Mouse (Mus musculus): ENCODE data around the gene Tpmt. TPM values are rescaled to one million over a fixed set of nuclear protein-coding genes. Genes with fewer than 3 reads are reported as not detected.
A peak's percentile ranks its signal among the peaks of the same experiment; 100 is the strongest.

Tpmt gene
- polyA plus RNA-seq, 1 experiment from 2014 or later: 21.1 TPM

DNA sequence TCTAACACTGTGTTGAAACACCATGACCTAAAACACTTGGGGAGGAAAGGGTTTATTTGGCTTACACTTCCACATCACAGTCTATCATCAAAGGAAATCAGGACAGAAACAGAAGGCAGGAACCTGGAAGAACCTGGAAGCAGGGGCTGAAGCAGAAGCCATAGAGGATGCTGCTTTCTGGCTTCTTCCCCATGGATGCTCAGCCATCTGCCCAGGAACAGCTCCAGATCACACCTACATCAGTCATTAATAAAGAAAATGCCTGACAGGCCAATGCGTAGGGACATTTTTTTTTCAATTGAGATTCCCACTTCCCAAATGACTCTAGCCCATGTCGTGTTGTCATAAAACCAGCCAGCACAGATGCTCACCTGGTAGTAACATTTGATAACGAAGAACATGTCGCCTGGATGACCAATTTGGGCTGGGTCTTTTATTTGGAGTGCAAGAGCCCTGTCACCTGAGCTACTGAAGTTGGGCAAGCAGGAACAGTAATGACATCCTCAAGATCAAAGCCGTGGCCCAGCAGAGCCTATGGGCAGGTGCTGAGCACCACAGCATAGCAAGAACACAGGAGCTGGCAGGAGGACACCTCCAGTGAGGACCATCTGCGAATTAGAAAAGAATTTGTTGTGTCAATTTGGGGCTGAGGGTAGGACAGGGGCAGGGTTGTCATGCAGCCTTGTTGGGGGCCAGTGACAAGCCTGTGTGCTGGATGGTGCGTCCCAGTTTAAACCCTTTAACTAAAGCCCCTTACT is 51.8 kb downstream of the Tpmt start:
- no peaks in the 10 kb centered on the region for H3K27me3 ChIP-seq (ENCODE audit: insufficient read depth, poor library complexity, severe bottlenecking)
- H3K4me3 ChIP-seq: no peak overlapping the region
- no peak for DNase-seq (ENCODE audit: low spot score)
- H3K36me3 ChIP-seq: no peaks in the 10 kb centered on the region
- peaks cover 10% of the 10 kb centered on the region; the same call in 1 of the 2 replicates for H3K4me1 ChIP-seq
- WGBS: 76% methylated on average over 7 of the region's 7 CpGs
- H3K27ac ChIP-seq: no peak overlapping the region
- no peaks in the 10 kb centered on the region for H3K9me3 ChIP-seq

DNA sequence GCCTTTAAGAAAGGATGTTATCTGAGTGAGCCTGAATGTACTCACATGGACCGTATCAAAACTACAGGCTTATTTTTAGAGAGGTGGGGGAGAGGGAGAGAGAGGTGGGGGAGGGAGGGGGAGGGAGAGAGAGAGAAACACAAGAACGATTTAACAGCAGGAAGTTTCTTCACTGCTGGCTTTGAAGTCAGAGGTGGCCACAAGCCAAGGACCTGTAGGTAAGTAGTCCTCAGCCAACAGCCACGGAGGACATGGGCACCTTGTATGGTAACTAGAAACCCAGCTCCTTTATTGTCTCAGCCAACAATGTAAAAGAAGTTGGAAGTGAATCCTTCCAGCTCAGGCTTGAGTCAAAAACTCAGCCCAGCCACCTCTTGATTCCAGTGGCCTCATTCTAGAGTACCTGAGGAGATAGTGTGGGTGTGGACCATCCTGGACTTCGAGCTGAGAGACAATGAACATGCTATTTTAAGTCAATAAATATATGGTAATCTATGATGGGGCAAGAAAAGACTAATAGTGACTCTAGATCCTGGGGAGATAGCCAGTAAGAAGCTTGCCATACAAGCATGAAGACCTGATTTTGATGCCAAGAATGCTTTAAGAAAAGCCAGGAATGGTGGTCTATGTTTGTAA is 54.0 kb downstream of the Tpmt start:
- peaks cover 20% of the 10 kb centered on the region for H3K4me1 ChIP-seq
- no peak for DNase-seq (ENCODE audit: low spot score)
- WGBS: 36% methylated on average over 4 of the region's 4 CpGs
- H3K27ac ChIP-seq: no peak overlapping the region
- H3K4me3 ChIP-seq: no peak overlapping the region
- H3K9me3 ChIP-seq: no peaks in the 10 kb centered on the region
- no peaks in the 10 kb centered on the region for H3K27me3 ChIP-seq (ENCODE audit: insufficient read depth, poor library complexity, severe bottlenecking)
- no peaks in the 10 kb centered on the region for H3K36me3 ChIP-seq

DNA sequence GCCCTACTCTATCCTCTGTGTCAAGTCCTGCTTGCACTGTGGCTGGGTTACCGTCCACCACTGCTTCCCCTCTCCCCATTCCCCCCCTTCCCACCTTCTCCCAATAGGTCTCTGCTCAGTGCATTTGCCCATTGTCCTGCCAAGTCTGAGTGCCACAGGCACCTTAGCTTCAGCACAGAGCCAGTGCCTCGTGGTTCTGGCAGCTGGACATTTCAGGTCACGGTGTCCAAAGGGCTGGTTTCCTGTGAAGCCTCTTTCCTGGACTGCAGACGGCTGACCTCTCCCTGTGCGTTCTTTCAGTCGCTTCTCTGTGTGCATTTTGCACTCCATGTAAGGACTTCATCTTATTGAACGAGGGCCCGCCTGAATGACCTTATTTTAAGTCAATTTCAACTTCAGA is 56.6 kb downstream of the Tpmt start:
- Histone ChIP-seq H3K27ac (peak overlapping the region; percentile 39; the same call in 1 of the 2 replicates), H3K4me1 (peaks cover 20% of the 10 kb centered on the region), H3K4me3 (no peak overlapping the region), H3K27me3 (ENCODE audit: insufficient read depth, poor library complexity, severe bottlenecking) (no peaks in the 10 kb centered on the region), H3K36me3 (no peaks in the 10 kb centered on the region), H3K9me3 (no peaks in the 10 kb centered on the region)
- WGBS: 73% methylated on average over 8 of the region's 8 CpGs
- no peak for DNase-seq (ENCODE audit: low spot score)

DNA sequence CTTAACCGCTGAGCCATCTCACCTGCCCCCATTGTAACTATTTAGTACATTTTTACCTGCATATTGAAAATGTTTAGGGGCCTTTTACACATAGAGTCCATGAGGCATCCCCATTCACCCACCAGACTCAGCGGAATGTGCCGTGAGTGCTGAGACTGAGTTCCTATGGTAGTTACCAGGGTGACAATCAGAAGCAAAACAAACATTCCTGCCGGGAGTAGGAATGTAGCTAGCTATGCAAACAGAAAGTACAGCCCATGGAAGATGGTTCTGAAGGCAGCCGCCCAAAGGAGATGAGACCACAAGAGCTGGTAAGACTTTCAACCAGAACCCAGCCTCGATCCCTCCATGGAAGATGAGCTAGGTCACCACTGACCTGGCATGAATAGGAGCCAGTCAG is 58.3 kb downstream of the Tpmt start:
- WGBS: 40% methylated on average over 6 of the region's 6 CpGs
- DNase-seq (ENCODE audit: low spot score): peak; percentile 83
- 0 out of 2 replicates have a peak overlapping the region, but pooled peaks have one; percentile 22 for H3K4me3 ChIP-seq
- peaks cover 20% of the 10 kb centered on the region for H3K4me1 ChIP-seq
- peak overlapping the region; percentile 13; the same call in 1 of the 2 replicates for H3K27ac ChIP-seq
- H3K27me3 ChIP-seq (ENCODE audit: insufficient read depth, poor library complexity, severe bottlenecking): no peaks in the 10 kb centered on the region
- no peaks in the 10 kb centered on the region for H3K9me3 ChIP-seq
- no peaks in the 10 kb centered on the region for H3K36me3 ChIP-seq

DNA sequence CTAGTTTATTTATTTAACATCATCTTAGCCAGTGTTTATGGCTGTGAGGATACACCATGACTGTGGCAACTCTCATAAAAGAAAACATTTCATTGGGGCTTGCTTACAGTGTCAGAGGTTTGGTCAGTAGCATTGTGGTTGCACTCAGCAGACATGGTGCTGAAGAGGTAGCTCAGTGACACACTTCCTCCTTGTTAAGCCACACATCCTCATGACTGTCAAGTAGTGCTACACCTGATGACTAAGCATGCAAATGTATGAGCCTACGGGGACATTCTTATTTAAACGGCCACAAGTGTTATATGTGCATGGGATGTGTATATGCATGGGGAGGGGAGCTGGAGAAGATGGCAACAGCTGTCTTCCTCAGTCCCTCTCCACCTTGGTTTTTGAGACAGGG is 60.7 kb downstream of the Tpmt start:
- WGBS: 92% methylated on average over 2 of the region's 2 CpGs
- no peak for DNase-seq (ENCODE audit: low spot score)

DNA sequence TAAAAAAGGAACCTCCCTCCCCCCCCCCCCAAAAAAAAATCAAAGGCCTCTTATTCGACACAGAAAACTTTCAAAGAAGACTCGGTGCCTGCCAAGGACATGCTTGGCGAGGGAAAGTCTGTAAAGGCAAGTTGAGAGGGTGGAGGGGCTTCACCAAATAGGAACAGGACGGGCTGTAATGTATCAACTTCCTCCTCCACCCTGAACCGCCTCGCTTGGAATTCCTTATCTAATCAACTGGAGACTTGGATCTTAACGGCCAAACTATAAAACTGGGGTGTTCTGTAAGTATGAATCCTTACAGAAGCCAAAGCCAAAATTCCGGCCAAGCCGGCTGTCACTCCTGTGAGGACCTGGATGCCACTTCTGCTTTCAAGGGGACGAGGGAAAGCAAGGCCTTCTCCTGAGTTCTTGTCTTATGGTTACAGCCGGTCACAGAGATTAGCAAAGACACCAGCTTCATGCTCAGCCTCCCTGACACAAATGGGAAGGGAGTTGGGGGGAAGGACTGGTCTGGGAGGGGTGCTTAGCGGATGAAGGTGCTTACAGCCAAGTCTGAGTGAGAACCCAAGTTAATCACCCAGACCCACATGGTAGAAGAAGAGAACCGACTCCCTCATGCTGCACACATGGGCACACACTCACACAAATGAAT is 64.6 kb downstream of the Tpmt start:
- Histone ChIP-seq H3K9me3 (no peaks in the 10 kb centered on the region), H3K4me3 (no peak overlapping the region; the same call in 1 of the 2 replicates), H3K4me1 (peaks cover 25% of the 10 kb centered on the region), H3K27me3 (ENCODE audit: insufficient read depth, poor library complexity, severe bottlenecking) (no peaks in the 10 kb centered on the region), H3K27ac (peak overlapping the region; percentile 65), H3K36me3 (no peaks in the 10 kb centered on the region)
- WGBS: 32% methylated on average over 13 of the region's 13 CpGs
- no peak for DNase-seq (ENCODE audit: low spot score)

More for the DNA sequence above, 60.7 kb downstream of the Tpmt start:
- no peak overlapping the region for H3K4me3 ChIP-seq
- H3K36me3 ChIP-seq: no peaks in the 10 kb centered on the region
- H3K9me3 ChIP-seq: no peaks in the 10 kb centered on the region
- no peak overlapping the region for H3K27ac ChIP-seq
- H3K4me1 ChIP-seq: peaks cover 27% of the 10 kb centered on the region
- no peaks in the 10 kb centered on the region for H3K27me3 ChIP-seq (ENCODE audit: insufficient read depth, poor library complexity, severe bottlenecking)

DNA sequence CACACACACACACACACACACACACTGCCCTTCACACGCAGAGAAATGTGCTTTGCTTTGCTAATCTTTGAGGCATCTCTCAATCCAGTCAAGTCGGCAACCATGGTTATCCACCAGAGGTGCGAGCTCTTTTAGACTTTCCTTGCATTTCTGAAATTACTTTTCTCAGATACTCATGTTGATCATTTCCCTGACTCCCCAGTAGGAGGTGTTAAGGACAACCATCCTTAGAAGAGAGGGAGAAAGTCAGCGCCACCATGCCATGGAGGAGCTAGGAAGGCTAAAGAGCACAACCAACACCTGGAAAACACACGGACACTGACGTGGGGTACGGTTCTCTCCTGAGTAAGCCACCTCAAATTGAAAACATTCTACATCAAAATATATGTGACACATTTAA is 68.0 kb downstream of the Tpmt start:
- 80% methylated on average over 7 of the region's 7 CpGs for WGBS
- H3K4me3 ChIP-seq: no peak overlapping the region
- H3K27ac ChIP-seq: no peak overlapping the region
- no peaks in the 10 kb centered on the region for H3K9me3 ChIP-seq
- H3K27me3 ChIP-seq (ENCODE audit: insufficient read depth, poor library complexity, severe bottlenecking): no peaks in the 10 kb centered on the region
- peaks cover 27% of the 10 kb centered on the region for H3K4me1 ChIP-seq
- DNase-seq (ENCODE audit: low spot score): no peak
- H3K36me3 ChIP-seq: no peaks in the 10 kb centered on the region

DNA sequence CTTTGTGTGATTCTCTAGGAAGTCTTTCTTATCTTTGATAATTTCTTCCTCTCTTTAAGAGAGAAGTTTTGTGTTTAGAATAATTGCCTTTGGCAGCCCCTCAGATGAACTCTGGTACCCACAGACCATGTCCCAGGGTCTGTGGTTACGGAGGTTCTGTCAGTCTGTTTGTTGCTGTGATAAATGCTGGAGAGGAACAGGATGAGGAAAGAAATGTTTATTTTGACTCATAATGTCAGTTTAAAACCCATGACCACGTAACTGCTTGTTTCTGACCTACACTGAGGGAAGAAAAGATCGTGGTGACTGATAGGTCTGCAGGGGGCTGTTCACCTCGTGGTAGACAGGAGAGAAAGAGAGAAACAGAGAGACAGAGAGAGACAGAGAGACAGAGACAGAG is 68.6 kb downstream of the Tpmt start:
- H3K27me3 ChIP-seq (ENCODE audit: insufficient read depth, poor library complexity, severe bottlenecking): no peaks in the 10 kb centered on the region
- 57% methylated on average over 4 of the region's 4 CpGs for WGBS
- no peak overlapping the region for H3K4me3 ChIP-seq
- H3K4me1 ChIP-seq: peaks cover 27% of the 10 kb centered on the region
- H3K36me3 ChIP-seq: no peaks in the 10 kb centered on the region
- 0 out of 2 replicates have a peak overlapping the region, but pooled peaks have one; percentile 53 for H3K27ac ChIP-seq
- no peaks in the 10 kb centered on the region for H3K9me3 ChIP-seq
- DNase-seq (ENCODE audit: low spot score): no peak

DNA sequence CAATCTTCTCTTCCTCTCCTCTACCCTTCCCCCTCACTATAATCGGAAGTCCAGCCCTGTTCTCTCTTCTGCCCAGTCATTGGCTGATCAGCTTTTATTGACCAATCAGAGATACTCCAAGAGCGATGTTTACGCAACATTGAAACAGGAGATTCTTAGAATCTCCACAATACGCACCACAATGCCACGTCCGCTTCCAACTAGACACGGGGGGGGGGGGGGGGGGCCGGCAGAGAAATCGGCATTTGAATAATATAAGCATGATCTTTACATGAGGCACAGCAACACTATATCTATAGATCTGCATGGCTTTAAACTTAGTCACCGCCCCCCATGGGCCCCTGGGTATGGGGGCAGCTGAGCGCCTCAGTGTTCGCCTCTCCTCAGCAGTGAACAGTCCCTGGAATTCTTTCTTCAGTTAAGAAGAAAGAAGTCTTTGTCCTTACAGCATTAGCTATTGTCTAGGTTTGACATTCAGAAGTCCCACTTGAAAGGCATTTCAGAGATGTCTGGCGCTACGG is 69.4 kb downstream of the Tpmt start:
- peaks cover 21% of the 10 kb centered on the region for H3K4me1 ChIP-seq
- peak overlapping the region; percentile 9; the same call in 1 of the 2 replicates for H3K4me3 ChIP-seq
- no peaks in the 10 kb centered on the region for H3K36me3 ChIP-seq
- H3K27me3 ChIP-seq (ENCODE audit: insufficient read depth, poor library complexity, severe bottlenecking): no peaks in the 10 kb centered on the region
- no peak for DNase-seq (ENCODE audit: low spot score)
- 67% methylated on average over 14 of the region's 14 CpGs for WGBS
- H3K9me3 ChIP-seq: no peaks in the 10 kb centered on the region
- H3K27ac ChIP-seq: peak overlapping the region; percentile 53; the same call in 1 of the 2 replicates

Other genes starting within 250 kb of the Tpmt start
- gene Kif13a, start 114.9 kb downstream of the Tpmt start, polyA plus RNA-seq (2016; fragmentation: Nextera tagmentation; extraction: Ambion mirVana): 29.1 and 46.4 TPM in 2 replicates
- 2.9 and 4.3 TPM in 2 replicates for gene Nhlrc1, start 29.9 kb downstream of the Tpmt start, polyA plus RNA-seq (2016; fragmentation: Nextera tagmentation; extraction: Ambion mirVana)
- 7.9 and 9.2 TPM in 2 replicates for gene Kdm1b, start 1.2 kb downstream of the Tpmt start, polyA plus RNA-seq (2016; fragmentation: Nextera tagmentation; extraction: Ambion mirVana)
- 167 and 249 TPM in 2 replicates for gene Dek, start 61.5 kb upstream of the Tpmt start, polyA plus RNA-seq (2016; fragmentation: Nextera tagmentation; extraction: Ambion mirVana)
- gene Rnf144b, start 77.9 kb upstream of the Tpmt start, polyA plus RNA-seq (2016; fragmentation: Nextera tagmentation; extraction: Ambion mirVana): 0.98 and 1.6 TPM in 2 replicates

All from heart, embryonic 10.5 days (tissue).